Mouse (Mus musculus) E14TG2a.4 (cell line): ENCODE results near the gene Btg1.

Experiments
- CTCF ChIP-seq: conservative IDR thresholded peaks from 2 replicates; pipeline ENCODE4 v1.5.1; 2014; ENCODE audit warnings: low read length
- NANOG ChIP-seq: IDR thresholded peaks from 2 replicates; pipeline ENCODE4 v1.6.1; 2014; ENCODE audit warnings: borderline replicate concordance, low read length, mixed read lengths
- POU5F1 ChIP-seq: IDR thresholded peaks from 2 replicates; pipeline ENCODE4 v1.6.1; 2014; ENCODE audit warnings: low read length, borderline replicate concordance

- TF ChIP-seq CTCF (no peak), POU5F1 (no peak), NANOG (no peak)
Measured at GRCm38 (mm10) chr10:96649524-96649923, 32.7 kb downstream of the Btg1 start.
